Mouse (Mus musculus): ENCODE data around the gene Upb1. TPM values are rescaled to one million over a fixed set of nuclear protein-coding genes. Genes with fewer than 3 reads are reported as not detected.

Upb1 gene
- polyA plus RNA-seq, 1 experiment = 0.06 TPM

GRCm38 (mm10) chr10:75414925-75415324 lies 14.0 kb downstream of the Upb1 start:
- H3K36me3 ChIP-seq (ENCODE audit: control insufficient read depth, insufficient read depth) = no peaks in the 10 kb centered on the region
- no peak for TF ChIP-seq MYOG (IDR thresholded peaks at IDR 0.05; ENCODE audit: control insufficient read depth, extremely low read depth, insufficient read length)
- TF ChIP-seq USF1 (IDR thresholded peaks at IDR 0.05; ENCODE audit: low read depth) = no peak
- TF ChIP-seq MYOD1 (IDR thresholded peaks at IDR 0.05; ENCODE audit: control insufficient read depth, insufficient read length, low read depth) = no peak
- no peak for TF ChIP-seq CTCF (IDR thresholded peaks at IDR 0.05; ENCODE audit: control insufficient read depth, insufficient read depth, insufficient read length)
- no peak for TF ChIP-seq MAX (IDR thresholded peaks at IDR 0.05)
- H3K79me3 ChIP-seq (ENCODE audit: low read depth) = no peaks in the 10 kb centered on the region
- no peak overlapping the region for H3K4me3 ChIP-seq (ENCODE audit: insufficient read depth, poor library complexity, severe bottlenecking)
- H3K79me2 ChIP-seq (ENCODE audit: control insufficient read depth, insufficient read depth) = no peaks in the 10 kb centered on the region
- no peak overlapping the region for H3ac ChIP-seq (ENCODE audit: control insufficient read depth, insufficient read length, low read depth)
- H3K27me3 ChIP-seq (ENCODE audit: control insufficient read depth, insufficient read depth, insufficient read length) = no peaks in the 10 kb centered on the region

GRCm38 (mm10) chr10:75417363-75418042 lies 16.6 kb downstream of the Upb1 start:
- H3ac ChIP-seq (ENCODE audit: control insufficient read depth, insufficient read length, low read depth) = no peak overlapping the region
- no peak overlapping the region for H3K4me3 ChIP-seq (ENCODE audit: insufficient read depth, poor library complexity, severe bottlenecking)
- H3K79me3 ChIP-seq (ENCODE audit: low read depth) = no peaks in the 10 kb centered on the region
- no peaks in the 10 kb centered on the region for H3K36me3 ChIP-seq (ENCODE audit: control insufficient read depth, insufficient read depth)
- no peaks in the 10 kb centered on the region for H3K79me2 ChIP-seq (ENCODE audit: control insufficient read depth, insufficient read depth)
- TF ChIP-seq FOSL1 (IDR thresholded peaks at IDR 0.05; ENCODE audit: insufficient read depth, low read length, poor library complexity, severe bottlenecking) (no peak), CTCF (IDR thresholded peaks at IDR 0.05; ENCODE audit: control insufficient read depth, insufficient read depth, insufficient read length) (no peak), MAX (IDR thresholded peaks at IDR 0.05) (no peak), MYOG (IDR thresholded peaks at IDR 0.05; ENCODE audit: control insufficient read depth, extremely low read depth, insufficient read length) (no peak), MYOD1 (IDR thresholded peaks at IDR 0.05; ENCODE audit: control insufficient read depth, insufficient read length, low read depth) (no peak), USF1 (IDR thresholded peaks at IDR 0.05; ENCODE audit: low read depth) (no peak), CEBPB (IDR thresholded peaks at IDR 0.05; ENCODE audit: low read depth) (no peak)
- no peaks in the 10 kb centered on the region for H3K27me3 ChIP-seq (ENCODE audit: control insufficient read depth, insufficient read depth, insufficient read length)

GRCm38 (mm10) chr10:75418747-75419146 lies 17.8 kb downstream of the Upb1 start:
- H3K79me3 ChIP-seq (ENCODE audit: low read depth) = no peaks in the 10 kb centered on the region
- no peaks in the 10 kb centered on the region for H3K36me3 ChIP-seq (ENCODE audit: control insufficient read depth, insufficient read depth)
- no peak overlapping the region for H3K4me3 ChIP-seq (ENCODE audit: insufficient read depth, poor library complexity, severe bottlenecking)
- TF ChIP-seq CTCF (IDR thresholded peaks at IDR 0.05; ENCODE audit: control insufficient read depth, insufficient read depth, insufficient read length) (no peak), MAX (IDR thresholded peaks at IDR 0.05) (no peak), CEBPB (IDR thresholded peaks at IDR 0.05; ENCODE audit: low read depth) (no peak), USF1 (IDR thresholded peaks at IDR 0.05; ENCODE audit: low read depth) (no peak), FOSL1 (IDR thresholded peaks at IDR 0.05; ENCODE audit: insufficient read depth, low read length, poor library complexity, severe bottlenecking) (no peak), MYOD1 (IDR thresholded peaks at IDR 0.05; ENCODE audit: control insufficient read depth, insufficient read length, low read depth) (no peak), MYOG (IDR thresholded peaks at IDR 0.05; ENCODE audit: control insufficient read depth, extremely low read depth, insufficient read length) (no peak)
- H3K79me2 ChIP-seq (ENCODE audit: control insufficient read depth, insufficient read depth) = no peaks in the 10 kb centered on the region
- no peak overlapping the region for H3ac ChIP-seq (ENCODE audit: control insufficient read depth, insufficient read length, low read depth)
- no peaks in the 10 kb centered on the region for H3K27me3 ChIP-seq (ENCODE audit: control insufficient read depth, insufficient read depth, insufficient read length)

GRCm38 (mm10) chr10:75424498-75424901 lies 23.6 kb downstream of the Upb1 start:
- no peaks in the 10 kb centered on the region for H3K79me2 ChIP-seq (ENCODE audit: control insufficient read depth, insufficient read depth)
- no peaks in the 10 kb centered on the region for H3K27me3 ChIP-seq (ENCODE audit: control insufficient read depth, insufficient read depth, insufficient read length)
- H3ac ChIP-seq (ENCODE audit: control insufficient read depth, insufficient read length, low read depth) = no peak overlapping the region
- no peaks in the 10 kb centered on the region for H3K79me3 ChIP-seq (ENCODE audit: low read depth)
- TF ChIP-seq FOSL1 (IDR thresholded peaks at IDR 0.05; ENCODE audit: insufficient read depth, low read length, poor library complexity, severe bottlenecking) (no peak), CTCF (IDR thresholded peaks at IDR 0.05; ENCODE audit: control insufficient read depth, insufficient read depth, insufficient read length) (no peak), USF1 (IDR thresholded peaks at IDR 0.05; ENCODE audit: low read depth) (no peak), CEBPB (IDR thresholded peaks at IDR 0.05; ENCODE audit: low read depth) (no peak), MYOD1 (IDR thresholded peaks at IDR 0.05; ENCODE audit: control insufficient read depth, insufficient read length, low read depth) (no peak), MAX (IDR thresholded peaks at IDR 0.05) (no peak), MYOG (IDR thresholded peaks at IDR 0.05; ENCODE audit: control insufficient read depth, extremely low read depth, insufficient read length) (no peak)
- no peaks in the 10 kb centered on the region for H3K36me3 ChIP-seq (ENCODE audit: control insufficient read depth, insufficient read depth)
- no peak overlapping the region for H3K4me3 ChIP-seq (ENCODE audit: insufficient read depth, poor library complexity, severe bottlenecking)

- Histone ChIP-seq H3K79me2 (ENCODE audit: control insufficient read depth, insufficient read depth) (no peaks in the 10 kb centered on the region), H3K36me3 (ENCODE audit: control insufficient read depth, insufficient read depth) (no peaks in the 10 kb centered on the region), H3K4me3 (ENCODE audit: insufficient read depth, poor library complexity, severe bottlenecking) (no peak overlapping the region), H3K79me3 (ENCODE audit: low read depth) (no peaks in the 10 kb centered on the region), H3K27me3 (ENCODE audit: control insufficient read depth, insufficient read depth, insufficient read length) (no peaks in the 10 kb centered on the region), H3ac (ENCODE audit: control insufficient read depth, insufficient read length, low read depth) (no peak overlapping the region)
- TF ChIP-seq FOSL1 (IDR thresholded peaks at IDR 0.05; ENCODE audit: insufficient read depth, low read length, poor library complexity, severe bottlenecking) = no peak
- no peak for TF ChIP-seq USF1 (IDR thresholded peaks at IDR 0.05; ENCODE audit: low read depth)
- TF ChIP-seq MAX (IDR thresholded peaks at IDR 0.05) = no peak
- no peak for TF ChIP-seq CEBPB (IDR thresholded peaks at IDR 0.05; ENCODE audit: low read depth)
- TF ChIP-seq CTCF (IDR thresholded peaks at IDR 0.05; ENCODE audit: control insufficient read depth, insufficient read depth, insufficient read length) = no peak
- TF ChIP-seq MYOD1 (IDR thresholded peaks at IDR 0.05; ENCODE audit: control insufficient read depth, insufficient read length, low read depth) = no peak
- TF ChIP-seq MYOG (IDR thresholded peaks at IDR 0.05; ENCODE audit: control insufficient read depth, extremely low read depth, insufficient read length) = no peak
Observed at GRCm38 (mm10) chr10:75428049-75429003, 27.4 kb downstream of the Upb1 start.
